Mouse (Mus musculus) gastrocnemius, postnatal 10 days (tissue): Measurements from ENCODE around the gene C330007P06Rik. TPM values are rescaled to one million over a fixed set of nuclear protein-coding genes. Genes with fewer than 3 reads are reported as not detected.
A peak's percentile ranks its signal among the peaks of the same experiment; 100 is the strongest.
"Not testable (repeated sequence)": the region's sequence is repeated elsewhere in the genome, so short reads cannot be mapped to it uniquely, and the experiment has no call there.

Experiments used
- DNase-seq: peaks from one replicate; pipeline ENCODE4 v3.0.0; 2021; ENCODE audit warnings: mixed read lengths
- long read RNA-seq, 2 experiments: library from polyadenylated mRNA; stranded (forward); transcript quantifications; one replicate each; pipeline ENCODE4 v2.0.0; 2021
- total RNA-seq, 2 experiments: library from RNA; stranded (reverse); gene quantifications; 2 replicates each; pipeline ENCODE4 v1.2.3; 2021

C330007P06Rik gene
- 10 to 100 TPM; 12.1 to 13.8 TPM for total RNA-seq
- long read RNA-seq, experiment 1, transcript C330007P06Rik-202 (7 exons, 3,340 nt) = major isoform, 19 of 26 reads
- long read RNA-seq, experiment 1, partial matches to known transcripts = 1 of 26 reads
- long read RNA-seq, experiment 1, other reads (novel, unspliced or antisense) = 6 of 26 reads
- long read RNA-seq, experiment 2, transcript C330007P06Rik-202 (7 exons, 3,340 nt) = major isoform, 15 of 16 reads
- long read RNA-seq, experiment 2, partial matches to known transcripts = 0 of 16 reads
- long read RNA-seq, experiment 2, other reads (novel, unspliced or antisense) = 1 of 16 reads

- DNase-seq = no peak
Observed at GRCm38 (mm10) chrX:36873765-36874164, at the start of gene C330007P06Rik, which contains the start of gene Ube2a. C330007P06Rik (minus strand) TSS chrX:36874111. Ube2a (plus strand) TSS chrX:36873900.

- no peak for DNase-seq
Observed at GRCm38 (mm10) chrX:36921346-36921745, 47.4 kb upstream of the C330007P06Rik start.

- DNase-seq = no peak
Observed at GRCm38 (mm10) chrX:36917749-36918148, 43.8 kb upstream of the C330007P06Rik start.

- peak; percentile 21 for DNase-seq
Observed at GRCm38 (mm10) chrX:36911343-36911742, 37.4 kb upstream of the C330007P06Rik start.

GRCm38 (mm10) chrX:36906539-36906938, 32.6 kb upstream of the C330007P06Rik start:
- no peak for DNase-seq

GRCm38 (mm10) chrX:36903115-36903768, 29.3 kb upstream of the C330007P06Rik start:
- DNase-seq = peak; percentile 83

GRCm38 (mm10) chrX:36902321-36903114, 28.6 kb upstream of the C330007P06Rik start, which contains the start of gene Nkrf:
Nkrf (minus strand) TSS chrX:36902899.
- DNase-seq = peak; percentile 20

- DNase-seq = no peak
Observed at GRCm38 (mm10) chrX:36901655-36902054, 27.7 kb upstream of the C330007P06Rik start.

- not testable (repeated sequence) for DNase-seq
Observed at GRCm38 (mm10) chrX:36898931-36899330, 25.0 kb upstream of the C330007P06Rik start.

- DNase-seq = no peak
Observed at GRCm38 (mm10) chrX:36884719-36885118, 10.8 kb upstream of the C330007P06Rik start.

- no peak for DNase-seq
Observed at GRCm38 (mm10) chrX:36874704-36875128, 805 bp upstream of the C330007P06Rik start.

GRCm38 (mm10) chrX:36874178-36874696, 326 bp upstream of the C330007P06Rik start:
- peak; percentile 84 for DNase-seq

GRCm38 (mm10) chrX:36870372-36870771, 3.5 kb downstream of the C330007P06Rik start:
- no peak for DNase-seq

GRCm38 (mm10) chrX:36864609-36865328, 9.1 kb downstream of the C330007P06Rik start:
- DNase-seq = no peak

GRCm38 (mm10) chrX:36863766-36864608, 9.9 kb downstream of the C330007P06Rik start:
- peak; percentile 71 for DNase-seq

GRCm38 (mm10) chrX:36852631-36853030, 21.3 kb downstream of the C330007P06Rik start:
- DNase-seq = no peak

- no peak for DNase-seq
Observed at GRCm38 (mm10) chrX:36847152-36847551, 26.8 kb downstream of the C330007P06Rik start.

GRCm38 (mm10) chrX:36843346-36843990, 30.4 kb downstream of the C330007P06Rik start:
- DNase-seq = no peak

GRCm38 (mm10) chrX:36841698-36842097, 32.2 kb downstream of the C330007P06Rik start:
- DNase-seq = no peak

GRCm38 (mm10) chrX:36839391-36839790, 34.5 kb downstream of the C330007P06Rik start:
- peak; percentile 18 for DNase-seq
